Mouse (Mus musculus) embryonic fibroblast, embryonic 13.5 days (primary cell): ENCODE data around the gene Hip1r.

Experiments used
- CTCF ChIP-seq: IDR thresholded peaks from 2 replicates; pipeline ENCODE4 v1.5.1; 2011; ENCODE audit warnings: mild to moderate bottlenecking, control low read depth, low read length, moderate library complexity, borderline replicate concordance; ENCODE audit not compliant: insufficient read depth
- POLR2A ChIP-seq: IDR thresholded peaks from 2 replicates; pipeline ENCODE4 v1.6.1; 2011; ENCODE audit warnings: low read depth, mild to moderate bottlenecking, control low read depth, low read length, moderate library complexity

DNA sequence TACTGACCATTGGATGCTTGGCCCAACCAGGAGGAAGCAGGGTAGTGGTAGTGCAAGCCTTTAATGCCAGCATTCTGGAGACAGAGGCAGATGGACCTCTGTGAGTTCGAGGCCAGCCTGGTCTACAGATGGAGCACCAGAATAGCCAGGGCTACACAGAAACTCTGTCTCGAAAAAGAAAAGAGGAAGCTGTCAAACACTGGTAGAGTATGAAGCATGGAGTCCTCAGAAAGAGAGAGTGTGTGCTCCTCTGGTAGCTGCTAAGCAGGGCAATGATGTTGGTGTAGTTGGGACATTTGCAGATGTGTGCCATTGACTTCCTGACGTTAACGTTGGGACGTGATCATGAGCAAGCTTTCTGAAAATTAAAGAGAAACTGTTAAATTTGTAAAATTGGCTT is 34.9 kb upstream of the Hip1r start:
- TF ChIP-seq CTCF: no peak
- TF ChIP-seq POLR2A: no peak
